In the genomic region with DNA sequence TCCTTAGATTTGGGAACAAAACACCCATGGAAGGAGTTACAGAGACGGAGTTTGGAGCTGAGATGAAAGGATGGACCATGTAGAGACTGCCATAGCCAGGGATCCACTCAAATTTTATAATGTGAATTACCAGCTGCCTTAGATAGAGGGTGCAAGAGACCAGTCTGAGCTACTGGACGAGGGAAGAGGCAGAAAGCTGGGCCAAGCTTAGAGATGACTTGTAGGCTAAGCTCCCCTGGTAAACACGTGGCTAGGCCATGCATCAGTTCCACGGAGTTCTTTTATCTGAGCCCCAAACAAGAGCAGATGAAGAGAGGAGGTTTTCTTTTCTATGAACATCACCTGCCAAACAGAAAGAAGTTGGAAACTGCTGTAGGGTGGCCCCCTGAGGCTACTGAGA, we compare ENCODE assay signal across 22 mouse cellular contexts. TPM values are rescaled to one million over a fixed set of nuclear protein-coding genes. Genes with fewer than 3 reads are reported as not detected.
DNase-seq lines count a peak whose midpoint lies in the region; TF ChIP-seq lines count a peak whose summit lies in the region.
"Had no signal": no experiment of that assay in that cellular context is flagged by ENCODE, and none has a peak within 500 bp of the region (broad histone marks: within the 10 kb centered on the region; RNA-seq: fewer than 3 reads in every experiment).

No protein-coding gene starts in this region.

- no peak overlapping the region for H3K9ac ChIP-seq in CH12.LX (ENCODE audit: insufficient read depth, low read depth)
- H3K9ac ChIP-seq: liver, embryonic 13.5 days; midbrain, embryonic 12.5 days had no signal

- H3K27me3 ChIP-seq in CH12.LX (replicated peaks), result no peaks in the 10 kb centered on the region
- H3K27me3 ChIP-seq: liver, embryonic 13.5 days; midbrain, embryonic 12.5 days had no signal

- DNase-seq in gastrocnemius, adult 18-20 months (ENCODE audit: low spot score), result peak; percentile 11
- no peak for DNase-seq in gastrocnemius, postnatal 36 days
- no peak for DNase-seq in layer of hippocampus, adult 2 months (ENCODE audit: low spot score in 2 of 2)
- no peak for DNase-seq in layer of hippocampus, postnatal 14 days (ENCODE audit: low spot score in 2 of 2)
- DNase-seq in CH12.LX (ENCODE audit: extremely low read depth), result no peak
- no peak for DNase-seq in brain, embryonic 14.5 days (ENCODE audit: low read depth)
- DNase-seq in spleen, adult 12 weeks (ENCODE audit: low spot score), result no peak
- no peak for DNase-seq in ovary, postnatal 36 days (ENCODE audit: low spot score)
- DNase-seq: adrenal gland, postnatal 25 days; cerebellum, adult 11 months; cerebellum, adult 9-11 months; heart, postnatal 10 days; kidney, adult 11 months; kidney, postnatal 10 days; liver, embryonic 13.5 days; lung, adult 2 months; spleen, adult 18-20 months had no signal

- H3K4me1 ChIP-seq in CH12.LX (ENCODE audit: control insufficient read depth in 1 of 2, insufficient read depth in 2 of 2), result peaks cover 0 to 5% of the 10 kb centered on the region in 2 experiments; a peak in 1 of 4 replicates
- H3K4me1 ChIP-seq: liver, embryonic 13.5 days; midbrain, embryonic 12.5 days had no signal

- TF ChIP-seq RAD21 in CH12.LX (IDR thresholded peaks at IDR 0.05; ENCODE audit: low read depth, low read length), result peak; percentile 33

- peaks cover 0 to 7% of the 10 kb centered on the region in 2 experiments for H3K36me3 ChIP-seq in CH12.LX (replicated peaks in 1 of 2; ENCODE audit: control insufficient read depth in 1 of 2, insufficient read depth in 1 of 2, low read length in 1 of 2)
- H3K36me3 ChIP-seq: embryonic facial prominence, embryonic 10.5 days; liver, embryonic 13.5 days; midbrain, embryonic 12.5 days had no signal

- TF ChIP-seq EP300 in CH12.LX (IDR thresholded peaks at IDR 0.05; ENCODE audit: low read length), result no peak

- dilution Hi-C loops in CH12.LX (cut with MboI; ENCODE audit: extremely low pct_ligation_motif_present, extremely low pct_unique_long_range_greater_than_20kb, low sequenced_read_pairs), result no loop called here

- H3K27ac ChIP-seq in layer of hippocampus, adult 2 months, result no peak overlapping the region
- H3K27ac ChIP-seq in CH12.LX (ENCODE audit: insufficient read depth, low read depth), result no peak overlapping the region
- H3K27ac ChIP-seq: embryonic facial prominence, embryonic 10.5 days; hindbrain, postnatal 0 days; liver, embryonic 13.5 days; macrophage; midbrain, embryonic 12.5 days had no signal

- no peak overlapping the region for H3K4me2 ChIP-seq in CH12.LX (ENCODE audit: insufficient read depth, low read depth, poor library complexity, severe bottlenecking)
- H3K4me2 ChIP-seq: heart, embryonic 11.5 days; liver, embryonic 13.5 days; midbrain, embryonic 12.5 days had no signal

- in situ Hi-C loops in CH12.LX (cut with MboI; ENCODE audit: low pct_ligation_motif_present, low pct_unique_long_range_greater_than_20kb, low sequenced_read_pairs), result no loop called here

- no peak for TF ChIP-seq POLR2A in CH12.LX (IDR thresholded peaks at IDR 0.05; ENCODE audit: low read depth, low read length)
- no peak for TF ChIP-seq POLR2A in brain, embryonic 14.5 days (IDR thresholded peaks at IDR 0.05; ENCODE audit: borderline replicate concordance, extremely low read depth, insufficient read depth, insufficient read length, poor library complexity, severe bottlenecking)

- 0 out of 2 replicates have a peak, but pooled peaks cover 2% of the 10 kb centered on the region for H3K79me2 ChIP-seq in CH12.LX (replicated peaks; ENCODE audit: control insufficient read depth, extremely low read depth, insufficient read depth, poor library complexity, severe bottlenecking)

- peak; percentile 39 for TF ChIP-seq CTCF in layer of hippocampus, adult 2 months (conservative IDR thresholded peaks at IDR 0.05)
- peak in 1 of 2 experiments; percentile 32; a peak in 2 of 4 replicates for TF ChIP-seq CTCF in CH12.LX (conservative IDR thresholded peaks at IDR 0.05 in 1 of 2, IDR thresholded peaks at IDR 0.05 in 1 of 2; ENCODE audit: low read depth in 2 of 2, low read length in 2 of 2)
- TF ChIP-seq CTCF in brain, embryonic 14.5 days (IDR thresholded peaks at IDR 0.05; ENCODE audit: borderline replicate concordance, extremely low read depth, insufficient read depth, insufficient read length), result peak; percentile 2; the same call in 1 of the 2 replicates

- no peaks in the 10 kb centered on the region for H3K9me3 ChIP-seq in CH12.LX (replicated peaks; ENCODE audit: low read length)
- H3K9me3 ChIP-seq: embryonic facial prominence, embryonic 10.5 days; liver, embryonic 13.5 days; midbrain, embryonic 12.5 days had no signal

- intact Hi-C loops in gastrocnemius, postnatal 36 days (cut with DNase I), result no loop called here

- H3K4me3 ChIP-seq in layer of hippocampus, adult 2 months, result no peak overlapping the region
- no peak overlapping the region for H3K4me3 ChIP-seq in CH12.LX (replicated peaks in 1 of 3; ENCODE audit: low read depth in 2 of 3, low read length in 2 of 3, poor library complexity in 1 of 3)
- H3K4me3 ChIP-seq: embryonic facial prominence, embryonic 10.5 days; liver, embryonic 13.5 days; midbrain, embryonic 12.5 days had no signal

TF ChIP-seq in CH12.LX, 34 proteins besides CTCF, POLR2A, EP300 and RAD21:
- TF ChIP-seq SMC3 (IDR thresholded peaks at IDR 0.05; ENCODE audit: low read depth, low read length) (peak; percentile 12; the same call in 1 of the 2 replicates), JUND (conservative IDR thresholded peaks at IDR 0.05; ENCODE audit: low read depth, low read length) (no peak)

RNA-seq across cellular contexts. Expression of a gene that starts 26.9 kb away (rescaled TPM):
- 1 to 10 TPM; 4.4 to 4.9 TPM for total RNA-seq in gastrocnemius, adult 18-20 months (2021)
- total RNA-seq in gastrocnemius, postnatal 36 days (2021), result 1 to 10 TPM; 5.5 to 5.8 TPM
- total RNA-seq in layer of hippocampus, adult 2 months (2021), result 1 to 10 TPM; 9.0 to 9.5 TPM
- total RNA-seq in layer of hippocampus, postnatal 14 days (2021), result 1 to 10 TPM; 7.5 to 8.2 TPM
- total RNA-seq in CH12.LX (2012; rRNA removed), result 7.2 and 8.6 TPM in 2 replicates
- 9.9 and 10.2 TPM in 2 replicates for total RNA-seq in CH12.LX (2014; rRNA removed)
- polyA plus RNA-seq in CH12.LX (2012; ENCODE audit: insufficient read length, low read depth), result 5.4 and 7.1 TPM in 2 replicates
- polyA plus RNA-seq in brain, embryonic 14.5 days (2012; rRNA removed), result 4.7 and 5.6 TPM in 2 replicates
